Comparison of ENCODE assay signal across 21 mouse cellular contexts in genomic region chr14:20991492-20991891, GRCm38 (mm10).
DNase-seq lines count a peak whose midpoint lies in the region; ATAC-seq and TF ChIP-seq lines count a peak whose summit lies in the region.
"Had no signal": no experiment of that assay in that cellular context is flagged by ENCODE, and none has a peak within 500 bp of the region (broad histone marks: within the 10 kb centered on the region; RNA-seq: fewer than 3 reads in every experiment).

No protein-coding gene starts in this region.

- no peaks in the 10 kb centered on the region for H3K27me3 ChIP-seq in intestine, embryonic 16.5 days (replicated peaks; ENCODE audit: control insufficient read depth, insufficient read depth, low read length)
- H3K27me3 ChIP-seq in intestine, embryonic 15.5 days (replicated peaks), result no peaks in the 10 kb centered on the region
- H3K27me3 ChIP-seq in liver, adult 2 months (ENCODE audit: control insufficient read depth, insufficient read depth, low read length), result no peaks in the 10 kb centered on the region
- H3K27me3 ChIP-seq in liver, embryonic 12.5 days (replicated peaks), result no peaks in the 10 kb centered on the region
- H3K27me3 ChIP-seq in intestine, postnatal 0 days (replicated peaks; ENCODE audit: control insufficient read depth, insufficient read depth, low read length), result no peaks in the 10 kb centered on the region
- H3K27me3 ChIP-seq: CH12.LX, Patski had no signal

- no peaks in the 10 kb centered on the region for H3K36me3 ChIP-seq in intestine, embryonic 16.5 days (ENCODE audit: control insufficient read depth, insufficient read depth, low read length)
- 0 out of 2 replicates have a peak, but pooled peaks cover 3% of the 10 kb centered on the region for H3K36me3 ChIP-seq in intestine, embryonic 15.5 days
- H3K36me3 ChIP-seq in liver, adult 2 months (ENCODE audit: control insufficient read depth, insufficient read depth, low read length), result peaks cover 18% of the 10 kb centered on the region
- peaks cover 41% of the 10 kb centered on the region for H3K36me3 ChIP-seq in liver, embryonic 12.5 days
- peaks cover 28% of the 10 kb centered on the region for H3K36me3 ChIP-seq in intestine, postnatal 0 days (ENCODE audit: control insufficient read depth, insufficient read depth)

- no peak for TF ChIP-seq CTCF in liver, adult 2 months (IDR thresholded peaks at IDR 0.05; ENCODE audit: low read depth, low read length)
- no peak for TF ChIP-seq CTCF in intestine, postnatal 0 days (IDR thresholded peaks at IDR 0.05; ENCODE audit: low read depth)

- no peaks in the 10 kb centered on the region for H3K9me3 ChIP-seq in intestine, embryonic 16.5 days (ENCODE audit: control insufficient read depth, low read length)
- no peaks in the 10 kb centered on the region for H3K9me3 ChIP-seq in intestine, embryonic 15.5 days
- H3K9me3 ChIP-seq in liver, embryonic 12.5 days (replicated peaks), result no peaks in the 10 kb centered on the region
- H3K9me3 ChIP-seq in intestine, postnatal 0 days (ENCODE audit: control insufficient read depth), result no peaks in the 10 kb centered on the region
- H3K9me3 ChIP-seq: G1E had no signal

- peak; percentile 65 for ATAC-seq in intestine, embryonic 16.5 days
- no peak for ATAC-seq in intestine, embryonic 15.5 days
- ATAC-seq in liver, embryonic 12.5 days, result no peak
- peak; percentile 77 for ATAC-seq in intestine, postnatal 0 days
- ATAC-seq: activated CD4-positive, CD25-positive, alpha-beta regulatory T cell, adult 4 months; CD4-positive, CD25-positive, alpha-beta regulatory T cell, adult 4 months; Patski had no signal

- no peak overlapping the region for H3K9ac ChIP-seq in intestine, embryonic 16.5 days (ENCODE audit: low read depth, low read length)
- H3K9ac ChIP-seq in intestine, embryonic 15.5 days, result no peak overlapping the region
- H3K9ac ChIP-seq in liver, adult 2 months (ENCODE audit: low read depth, low read length), result no peak overlapping the region
- no peak overlapping the region for H3K9ac ChIP-seq in liver, embryonic 12.5 days
- H3K9ac ChIP-seq in intestine, postnatal 0 days (ENCODE audit: low read depth, low read length), result no peak overlapping the region

- no peaks in the 10 kb centered on the region for H3K4me1 ChIP-seq in intestine, embryonic 16.5 days (ENCODE audit: control insufficient read depth, insufficient read depth, low read length)
- no peaks in the 10 kb centered on the region for H3K4me1 ChIP-seq in intestine, embryonic 15.5 days (replicated peaks)
- peaks cover 8% of the 10 kb centered on the region; the same call in 1 of the 2 replicates for H3K4me1 ChIP-seq in liver, adult 2 months (ENCODE audit: control insufficient read depth, insufficient read depth, low read length)
- H3K4me1 ChIP-seq in liver, embryonic 12.5 days, result peaks cover 26% of the 10 kb centered on the region
- H3K4me1 ChIP-seq in intestine, postnatal 0 days (replicated peaks; ENCODE audit: control insufficient read depth, insufficient read depth, low read length), result no peaks in the 10 kb centered on the region

- no peak overlapping the region for H3K4me2 ChIP-seq in intestine, embryonic 16.5 days (ENCODE audit: low read depth, low read length)
- no peak overlapping the region for H3K4me2 ChIP-seq in intestine, embryonic 15.5 days (replicated peaks)
- H3K4me2 ChIP-seq in liver, embryonic 12.5 days, result no peak overlapping the region
- H3K4me2 ChIP-seq in intestine, postnatal 0 days (replicated peaks; ENCODE audit: low read depth), result no peak overlapping the region

- H3K4me3 ChIP-seq in intestine, embryonic 16.5 days (ENCODE audit: low read length), result no peak overlapping the region
- no peak overlapping the region for H3K4me3 ChIP-seq in intestine, embryonic 15.5 days (replicated peaks)
- no peak overlapping the region for H3K4me3 ChIP-seq in liver, adult 2 months (ENCODE audit: insufficient read depth, low read depth, low read length)
- no peak overlapping the region for H3K4me3 ChIP-seq in liver, embryonic 12.5 days
- H3K4me3 ChIP-seq in intestine, postnatal 0 days (ENCODE audit: low read depth, low read length), result no peak overlapping the region

- no peak for TF ChIP-seq POLR2A in liver, adult 2 months (IDR thresholded peaks at IDR 0.05; ENCODE audit: extremely low read depth, insufficient read depth, low read length)

- no peaks in the 10 kb centered on the region; the same call in 1 of the 2 replicates for H3K79me2 ChIP-seq in liver, adult 2 months (ENCODE audit: control insufficient read depth, insufficient read depth, low read length)

- no peak overlapping the region for H3K27ac ChIP-seq in intestine, embryonic 16.5 days (ENCODE audit: low read length)
- no peak overlapping the region for H3K27ac ChIP-seq in intestine, embryonic 15.5 days
- H3K27ac ChIP-seq in liver, adult 2 months (replicated peaks; ENCODE audit: insufficient read depth, low read depth, low read length), result peak overlapping the region; percentile 20
- H3K27ac ChIP-seq in liver, embryonic 12.5 days, result no peak overlapping the region
- peak overlapping the region; percentile 46; the same call in 1 of the 2 replicates for H3K27ac ChIP-seq in intestine, postnatal 0 days (ENCODE audit: low read depth, low read length)

- peak; percentile 73 for DNase-seq in liver, adult 2 months (ENCODE audit: extremely low read depth, low read depth, low spot score)
- DNase-seq in ovary, postnatal 36 days (ENCODE audit: low spot score), result no peak
- DNase-seq: adrenal gland, adult 2 months; adrenal gland, adult 8-10 months; adrenal gland, postnatal 10 days; adrenal gland, postnatal 14 days; adrenal gland, postnatal 25 days; adrenal gland, postnatal 36 days; B cell, adult 2 months; cerebellum, adult 11 months; cerebellum, adult 11-12 months; cerebellum, adult 18-20 months had no signal

- WGBS in intestine, embryonic 16.5 days, result 69% methylated on average over 1 of the region's 1 CpGs
- 73% methylated on average over 1 of the region's 1 CpGs for WGBS in intestine, embryonic 15.5 days
- WGBS in liver, adult 2 months, result 30% methylated on average over 1 of the region's 1 CpGs
- 83% methylated on average over 1 of the region's 1 CpGs for WGBS in liver, embryonic 12.5 days (ENCODE audit: insufficient replicate concordance)
- 48% methylated on average over 1 of the region's 1 CpGs for WGBS in intestine, postnatal 0 days

Comparison
In these comparisons a context has a peak if more than half of its experiments do, and no peak if none do; other contexts are left out.
1. ATAC-seq: peak in intestine, embryonic 16.5 days (single experiment) and intestine, postnatal 0 days (single experiment); none in intestine, embryonic 15.5 days (single experiment) and liver, embryonic 12.5 days (single experiment).
2. H3K27ac ChIP-seq: peak in liver, adult 2 months (single experiment) and intestine, postnatal 0 days (single experiment); none in intestine, embryonic 16.5 days (single experiment), intestine, embryonic 15.5 days (single experiment) and liver, embryonic 12.5 days (single experiment).